Mouse (Mus musculus) liver, postnatal 0 days (tissue): ENCODE data around the gene Dnm1. TPM values are rescaled to one million over a fixed set of nuclear protein-coding genes. Genes with fewer than 3 reads are reported as not detected.

Source experiments
- ATAC-seq: fragments of 200-750 bp; cut with Nextera tagmentation; 2 replicates; pipeline ENCODE4 v1.8.0; 2017; ENCODE audit warnings: mild to moderate bottlenecking, moderate library complexity
- DNase-seq: peaks from one replicate; pipeline ENCODE4 v3.0.0-alpha.2; 2016
- H3K27ac ChIP-seq: fragments of 300-500 bp; sonication (generic); 2 replicates; pipeline ENCODE4 v1.5.1; 2014; ENCODE audit warnings: antibody characterized with exemption, moderate library complexity, mild to moderate bottlenecking, low read depth
- H3K27me3 ChIP-seq: fragments of 300-500 bp; sonication (generic); 2 replicates; pipeline ENCODE4 v1.6.1; 2014; ENCODE audit warnings: low read length, control low read depth, mixed read lengths; ENCODE audit not compliant: insufficient read depth
- H3K36me3 ChIP-seq: fragments of 300-500 bp; sonication (generic); replicated peaks from 2 replicates; pipeline ENCODE4 v1.6.1; 2014; ENCODE audit warnings: mild to moderate bottlenecking, control low read depth, low read length, moderate library complexity, mixed read lengths; ENCODE audit not compliant: insufficient read depth
- H3K4me1 ChIP-seq: fragments of 300-500 bp; sonication (generic); 2 replicates; pipeline ENCODE4 v1.6.1; 2014; ENCODE audit warnings: antibody characterized with exemption, mild to moderate bottlenecking, control low read depth; ENCODE audit not compliant: insufficient read depth
- H3K4me2 ChIP-seq: fragments of 300-500 bp; sonication (generic); 2 replicates; pipeline ENCODE4 v1.6.1; 2014; ENCODE audit warnings: low read depth, mild to moderate bottlenecking, low read length, moderate library complexity, mixed read lengths
- H3K4me3 ChIP-seq: fragments of 300-500 bp; sonication (generic); 2 replicates; pipeline ENCODE4 v1.5.1; 2014; ENCODE audit warnings: low read depth, low read length
- H3K9ac ChIP-seq: fragments of 300-500 bp; sonication (generic); replicated peaks from 2 replicates; pipeline ENCODE4 v1.6.1; 2014; ENCODE audit warnings: mild to moderate bottlenecking, moderate library complexity
- H3K9me3 ChIP-seq: fragments of 300-500 bp; sonication (generic); 2 replicates; pipeline ENCODE4 v1.6.1; 2016; ENCODE audit warnings: mild to moderate bottlenecking, control low read depth, low read length, mixed read lengths
- CTCF ChIP-seq: sonication (generic); IDR thresholded peaks from 2 replicates; pipeline ENCODE4 v1.5.1; 2016; ENCODE audit warnings: antibody characterized with exemption, low read depth
- EP300 ChIP-seq: IDR thresholded peaks from 2 replicates; pipeline ENCODE4 v1.6.1; 2016; ENCODE audit warnings: antibody characterized with exemption, low read depth, mild to moderate bottlenecking
- WGBS: fragments of 180-500 bp; shearing (Covaris S2); extraction: QIAGEN DNeasy Blood & Tissue Kit; methylation state at CpG from one replicate; pipeline ENCODE4 v1.1.7; 2014; ENCODE audit not compliant: insufficient replicate concordance; 5-methylcytosine and 5-hydroxymethylcytosine counted together
- polyA plus RNA-seq: library from polyadenylated mRNA; unstranded; fragments of >200 nt; fragmentation: Nextera tagmentation; extraction: Ambion mirVana; gene quantifications from 2 replicates; pipeline ENCODE4 v1.2.1, GENCODE M21; 2015

Gene Dnm1
- polyA plus RNA-seq, 1 experiment from 2014 or later: 0.25 TPM

- no peak overlapping the region for H3K9ac ChIP-seq
- 0 out of 2 replicates have a peak overlapping the region, but pooled peaks have one; percentile 26 for H3K4me3 ChIP-seq
- H3K27ac ChIP-seq: no peak overlapping the region
- WGBS: 70% methylated on average over 14 of the region's 14 CpGs
- ATAC-seq (no peak), DNase-seq (no peak)
- H3K4me1 ChIP-seq: no peaks in the 10 kb centered on the region
- peak overlapping the region; percentile 45 for H3K4me2 ChIP-seq
- TF ChIP-seq EP300: no peak
- TF ChIP-seq CTCF: no peak
- no peaks in the 10 kb centered on the region for H3K36me3 ChIP-seq
- no peaks in the 10 kb centered on the region for H3K9me3 ChIP-seq
- peaks cover 14% of the 10 kb centered on the region for H3K27me3 ChIP-seq
These were observed 34.2 kb downstream of the Dnm1 start for GRCm38 (mm10) chr2:32318709-32319585.

GRCm38 (mm10) chr2:32317791-32318417 lies 35.2 kb downstream of the Dnm1 start:
- H3K4me3 ChIP-seq: peak overlapping the region; percentile 26
- peak overlapping the region; percentile 45 for H3K4me2 ChIP-seq
- H3K27ac ChIP-seq: no peak overlapping the region
- H3K4me1 ChIP-seq: no peaks in the 10 kb centered on the region
- peak; percentile 42 for DNase-seq
- 16% methylated on average over 17 of the region's 19 CpGs for WGBS
- H3K27me3 ChIP-seq: peaks cover 14% of the 10 kb centered on the region
- no peak for TF ChIP-seq EP300
- no peak for TF ChIP-seq CTCF
- no peaks in the 10 kb centered on the region for H3K36me3 ChIP-seq
- peak; percentile 22; the same call in 1 of the 2 replicates for ATAC-seq
- H3K9me3 ChIP-seq: no peaks in the 10 kb centered on the region
- H3K9ac ChIP-seq: peak overlapping the region; percentile 11; the same call in 1 of the 2 replicates

- H3K4me3 ChIP-seq: no peak overlapping the region
- TF ChIP-seq CTCF (no peak), EP300 (no peak)
- 71% methylated on average over 20 of the region's 20 CpGs for WGBS
- H3K27ac ChIP-seq: no peak overlapping the region
- H3K9ac ChIP-seq: no peak overlapping the region
- ATAC-seq (no peak), DNase-seq (no peak)
- H3K9me3 ChIP-seq: no peaks in the 10 kb centered on the region
- H3K4me1 ChIP-seq: peaks cover 6% of the 10 kb centered on the region
- H3K27me3 ChIP-seq: peaks cover 21% of the 10 kb centered on the region
- H3K4me2 ChIP-seq: no peak overlapping the region
- H3K36me3 ChIP-seq: no peaks in the 10 kb centered on the region
These were observed 36.1 kb downstream of the Dnm1 start for GRCm38 (mm10) chr2:32316887-32317656.

- WGBS: 47% methylated on average over 8 of the region's 8 CpGs
- peaks cover 15% of the 10 kb centered on the region for H3K4me1 ChIP-seq
These were observed 37.4 kb downstream of the Dnm1 start for GRCm38 (mm10) chr2:32315751-32316150.

GRCm38 (mm10) chr2:32314831-32315230 lies 38.3 kb downstream of the Dnm1 start:
- H3K9me3 ChIP-seq: no peaks in the 10 kb centered on the region
- no peak overlapping the region for H3K4me2 ChIP-seq
- WGBS: 89% methylated on average over 14 of the region's 14 CpGs
- DNase-seq: no peak
- H3K27me3 ChIP-seq: peaks cover 24% of the 10 kb centered on the region
- TF ChIP-seq EP300 (no peak), CTCF (no peak)
- H3K9ac ChIP-seq: no peak overlapping the region
- ATAC-seq: no peak
- H3K4me3 ChIP-seq: no peak overlapping the region
- no peak overlapping the region for H3K27ac ChIP-seq
- H3K4me1 ChIP-seq: peaks cover 15% of the 10 kb centered on the region
- no peaks in the 10 kb centered on the region for H3K36me3 ChIP-seq

More at GRCm38 (mm10) chr2:32315751-32316150, 37.4 kb downstream of the Dnm1 start:
- Histone ChIP-seq H3K4me2 (no peak overlapping the region), H3K36me3 (no peaks in the 10 kb centered on the region), H3K27me3 (peaks cover 24% of the 10 kb centered on the region), H3K4me3 (no peak overlapping the region), H3K27ac (no peak overlapping the region), H3K9ac (no peak overlapping the region), H3K9me3 (no peaks in the 10 kb centered on the region)
- ATAC-seq: no peak
- TF ChIP-seq EP300 (no peak), CTCF (no peak)
- DNase-seq: no peak
